Mouse (Mus musculus) spleen, adult 2 months (tissue): ENCODE measurements around the gene Sap30bp. TPM values are rescaled to one million over a fixed set of nuclear protein-coding genes. Genes with fewer than 3 reads are reported as not detected.

Experiments
- DNase-seq, 2 experiments: peaks; one replicate each; pipeline versions ENCODE4 v3.0.0 to v3.0.0-alpha.2; 2012 to 2021; ENCODE audit warnings: low spot score in 2 of 2, low read depth in 1 of 2
- H3K27ac ChIP-seq: fragments of 200-500 bp; 2 replicates; pipeline ENCODE4 v1.5.1; 2012; ENCODE audit warnings: low read length, inconsistent platforms; ENCODE audit not compliant: insufficient read depth
- H3K27me3 ChIP-seq: fragments of 200-500 bp; 2 replicates; pipeline ENCODE4 v1.6.1; 2012; ENCODE audit warnings: mild to moderate bottlenecking, moderate library complexity, low read length, inconsistent platforms; ENCODE audit not compliant: control insufficient read depth, insufficient read depth
- H3K36me3 ChIP-seq: fragments of 200-500 bp; 2 replicates; pipeline ENCODE4 v1.6.1; 2012; ENCODE audit warnings: mild to moderate bottlenecking, low read length, inconsistent platforms; ENCODE audit not compliant: control insufficient read depth, insufficient read depth
- H3K4me1 ChIP-seq: fragments of 200-500 bp; 2 replicates; pipeline ENCODE4 v1.6.1; 2011; ENCODE audit warnings: inconsistent platforms; ENCODE audit not compliant: control insufficient read depth, insufficient read depth, insufficient read length
- H3K4me3 ChIP-seq: fragments of 200-500 bp; 2 replicates; pipeline ENCODE4 v1.5.1; 2011; ENCODE audit warnings: mild to moderate bottlenecking, inconsistent platforms; ENCODE audit not compliant: insufficient read depth, insufficient read length; ENCODE audit errors: extremely low read depth
- CTCF ChIP-seq: fragments of 200-500 bp; IDR thresholded peaks from 2 replicates; pipeline ENCODE4 v1.5.1; 2011; ENCODE audit warnings: mild to moderate bottlenecking, inconsistent platforms; ENCODE audit not compliant: insufficient read depth, insufficient read length, insufficient replicate concordance; ENCODE audit errors: extremely low read depth
- POLR2A ChIP-seq: fragments of 200-500 bp; IDR thresholded peaks from 2 replicates; pipeline ENCODE4 v1.6.1; 2011; ENCODE audit warnings: low read depth, low read length, inconsistent platforms
- WGBS: fragments of 180-500 bp; shearing (Covaris S2); methylation state at CpG from one replicate; pipeline ENCODE4 v1.1.7; 2018; 5-methylcytosine and 5-hydroxymethylcytosine counted together
- polyA plus RNA-seq: library from polyadenylated mRNA; depleted of rRNA; stranded (reverse); fragments of >200 nt; gene quantifications from 2 replicates; pipeline ENCODE4 v1.2.3, GENCODE M21; 2012

Sap30bp gene
- polyA plus RNA-seq, 1 experiment, result 19.9 TPM

GRCm38 (mm10) chr11:115954712-115955111 lies 21.6 kb downstream of the Sap30bp start:
- WGBS, result 73% methylated on average over 5 of the region's 5 CpGs
- no peak overlapping the region for H3K4me3 ChIP-seq

DNA sequence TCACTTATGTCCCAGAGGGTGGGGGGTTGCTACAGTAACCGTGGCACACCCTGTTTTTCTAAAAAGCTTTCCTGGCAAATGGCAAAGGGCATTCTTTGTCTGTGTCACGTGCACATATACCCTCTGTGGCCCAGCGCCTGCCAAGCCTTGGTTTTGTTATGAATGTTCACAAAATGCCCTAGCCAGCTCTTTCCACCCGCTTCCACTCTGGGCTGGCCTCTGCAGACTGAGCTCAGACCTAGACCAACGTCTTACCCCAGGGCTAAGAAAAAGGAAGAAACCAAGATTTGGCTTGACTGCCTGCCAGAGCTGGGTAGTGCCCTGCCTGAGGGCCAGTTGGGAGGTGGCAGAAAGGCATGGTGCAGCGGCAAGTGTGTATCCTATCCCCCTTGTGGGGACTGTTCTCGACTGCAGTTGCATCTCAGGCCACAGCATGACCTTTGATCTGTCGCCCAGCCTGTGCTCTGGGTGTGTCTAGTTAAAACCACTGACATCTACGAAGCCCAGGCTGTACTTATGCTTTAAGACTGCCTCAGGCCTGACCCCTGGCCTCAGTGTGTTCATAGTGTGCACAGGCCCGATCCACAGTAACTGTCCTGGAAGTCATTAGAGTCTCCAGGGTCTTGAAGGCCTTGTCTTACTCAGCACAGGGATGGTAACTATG lies 22.2 kb downstream of the Sap30bp start:
- Histone ChIP-seq H3K4me1 (no peaks in the 10 kb centered on the region), H3K27me3 (no peaks in the 10 kb centered on the region), H3K27ac (0 out of 2 replicates have a peak overlapping the region, but pooled peaks have one; percentile 5), H3K4me3 (no peak overlapping the region), H3K36me3 (peaks cover 30% of the 10 kb centered on the region)
- 69% methylated on average over 10 of the region's 10 CpGs for WGBS
- TF ChIP-seq POLR2A, result no peak
- no peak for TF ChIP-seq CTCF
- DNase-seq, result no peak

More at GRCm38 (mm10) chr11:115954712-115955111, 21.6 kb downstream of the Sap30bp start:
- no peak for TF ChIP-seq POLR2A
- TF ChIP-seq CTCF, result no peak
- no peak for DNase-seq
- H3K36me3 ChIP-seq, result peaks cover 27% of the 10 kb centered on the region
- H3K4me1 ChIP-seq, result no peaks in the 10 kb centered on the region
- no peaks in the 10 kb centered on the region for H3K27me3 ChIP-seq
- H3K27ac ChIP-seq, result no peak overlapping the region

DNA sequence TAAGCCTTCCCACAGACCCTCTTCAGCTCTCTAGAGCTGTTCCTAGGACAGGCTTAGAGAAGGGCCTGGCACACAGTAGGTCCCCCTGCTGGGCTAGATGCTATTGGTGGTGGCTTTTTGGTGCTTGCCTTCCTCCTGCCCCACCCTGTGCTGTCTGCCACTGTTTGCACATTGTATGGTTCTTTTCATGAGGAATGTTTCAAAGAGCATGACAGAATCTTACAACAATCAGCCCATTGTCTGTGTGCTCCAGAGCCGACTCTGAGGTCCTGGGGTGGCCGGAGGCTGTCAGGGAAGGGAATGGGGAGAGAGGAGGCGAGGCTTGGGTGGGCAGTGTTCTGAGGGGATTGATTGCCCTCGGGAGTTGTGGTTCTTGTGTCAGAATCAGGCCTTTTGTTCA lies 23.4 kb downstream of the Sap30bp start:
- DNase-seq, result no peak
- Histone ChIP-seq H3K27ac (no peak overlapping the region), H3K4me1 (no peaks in the 10 kb centered on the region), H3K36me3 (peaks cover 38% of the 10 kb centered on the region), H3K27me3 (no peaks in the 10 kb centered on the region), H3K4me3 (no peak overlapping the region)
- TF ChIP-seq POLR2A (no peak), CTCF (no peak)
- WGBS, result 91% methylated on average over 4 of the region's 4 CpGs

- Histone ChIP-seq H3K36me3 (peaks cover 46% of the 10 kb centered on the region), H3K4me1 (no peaks in the 10 kb centered on the region), H3K27ac (no peak overlapping the region), H3K4me3 (no peak overlapping the region), H3K27me3 (no peaks in the 10 kb centered on the region)
- TF ChIP-seq CTCF (no peak), POLR2A (no peak)
- DNase-seq, result no peak
- WGBS, result 84% methylated on average over 7 of the region's 7 CpGs
These were observed 24.9 kb downstream of the Sap30bp start for GRCm38 (mm10) chr11:115957971-115958370.

- no peak for TF ChIP-seq CTCF
- TF ChIP-seq POLR2A, result no peak
- WGBS, result 96% methylated on average over 9 of the region's 9 CpGs
These were observed 25.9 kb downstream of the Sap30bp start for GRCm38 (mm10) chr11:115959018-115959417.

GRCm38 (mm10) chr11:115962651-115963412 lies 29.8 kb downstream of the Sap30bp start:
- Histone ChIP-seq H3K4me3 (no peak overlapping the region), H3K27ac (no peak overlapping the region), H3K4me1 (no peaks in the 10 kb centered on the region), H3K27me3 (no peaks in the 10 kb centered on the region), H3K36me3 (peaks cover 50% of the 10 kb centered on the region)
- no peak for TF ChIP-seq POLR2A
- TF ChIP-seq CTCF, result no peak
- 95% methylated on average over 9 of the region's 9 CpGs for WGBS
- no peak for DNase-seq

More at GRCm38 (mm10) chr11:115959018-115959417, 25.9 kb downstream of the Sap30bp start:
- Histone ChIP-seq H3K27me3 (no peaks in the 10 kb centered on the region), H3K36me3 (peaks cover 51% of the 10 kb centered on the region), H3K4me3 (no peak overlapping the region), H3K27ac (no peak overlapping the region), H3K4me1 (no peaks in the 10 kb centered on the region)
- no peak for DNase-seq
